Mouse (Mus musculus) ovary, postnatal 14 days (tissue): ENCODE results near the gene Cacna1g.
"Not testable (repeated sequence)": the region's sequence is repeated elsewhere in the genome, so short reads cannot be mapped to it uniquely, and the experiment has no call there.

ENCODE experiments used
- DNase-seq: peaks from one replicate; pipeline ENCODE4 v3.0.0; 2022; ENCODE audit warnings: low spot score

The Cacna1g gene

GRCm38 (mm10) chr11:94403757-94404156 is 70.2 kb downstream of the Cacna1g start:
- DNase-seq: no peak

- DNase-seq: no peak
Observed at GRCm38 (mm10) chr11:94402731-94403130, 71.3 kb downstream of the Cacna1g start.

- not testable (repeated sequence) for DNase-seq
Observed at GRCm38 (mm10) chr11:94402029-94402428, 72.0 kb downstream of the Cacna1g start.

- DNase-seq: no peak
Observed at GRCm38 (mm10) chr11:94400996-94401395, 73.0 kb downstream of the Cacna1g start.

GRCm38 (mm10) chr11:94394107-94394506 is 79.9 kb downstream of the Cacna1g start:
- DNase-seq: no peak

- not testable (repeated sequence) for DNase-seq
Observed at GRCm38 (mm10) chr11:94393490-94393889, 80.5 kb downstream of the Cacna1g start.

GRCm38 (mm10) chr11:94392672-94393109 is 81.3 kb downstream of the Cacna1g start, which contains the start of gene Abcc3:
Gene Abcc3 (minus strand): TSS chr11:94392997.
- no peak for DNase-seq

GRCm38 (mm10) chr11:94391661-94392060 is 82.3 kb downstream of the Cacna1g start:
- no peak for DNase-seq

GRCm38 (mm10) chr11:94390825-94391224 is 83.2 kb downstream of the Cacna1g start:
- DNase-seq: no peak

- no peak for DNase-seq
Observed at GRCm38 (mm10) chr11:94389724-94390396, 84.1 kb downstream of the Cacna1g start.

- DNase-seq: no peak
Observed at GRCm38 (mm10) chr11:94389021-94389420, 85.0 kb downstream of the Cacna1g start.

- no peak for DNase-seq
Observed at GRCm38 (mm10) chr11:94387756-94388155, 86.2 kb downstream of the Cacna1g start.

GRCm38 (mm10) chr11:94385977-94386771 is 87.8 kb downstream of the Cacna1g start:
- no peak for DNase-seq

- DNase-seq: no peak
Observed at GRCm38 (mm10) chr11:94379736-94380135, 94.3 kb downstream of the Cacna1g start.

GRCm38 (mm10) chr11:94379061-94379460 is 94.9 kb downstream of the Cacna1g start:
- no peak for DNase-seq

GRCm38 (mm10) chr11:94374276-94374948 is 99.6 kb downstream of the Cacna1g start:
- DNase-seq: no peak

GRCm38 (mm10) chr11:94370809-94371208 is 103.2 kb downstream of the Cacna1g start:
- DNase-seq: no peak

- no peak for DNase-seq
Observed at GRCm38 (mm10) chr11:94369981-94370380, 104.0 kb downstream of the Cacna1g start.

- no peak for DNase-seq
Observed at GRCm38 (mm10) chr11:94365340-94365739, 108.7 kb downstream of the Cacna1g start.

GRCm38 (mm10) chr11:94363690-94364089 is 110.3 kb downstream of the Cacna1g start:
- no peak for DNase-seq

GRCm38 (mm10) chr11:94362101-94362500 is 111.9 kb downstream of the Cacna1g start:
- no peak for DNase-seq

- DNase-seq: no peak
Observed at GRCm38 (mm10) chr11:94361166-94361870, 112.7 kb downstream of the Cacna1g start.
